Mouse (Mus musculus) WW6 (cell line): ENCODE data around the gene Gm13030.
"Not testable (repeated sequence)": the region's sequence is repeated elsewhere in the genome, so short reads cannot be mapped to it uniquely, and the experiment has no call there.

Experiments used
- DNase-seq: peaks from one replicate; pipeline ENCODE4 v3.0.0-alpha.2; 2013; ENCODE audit warnings: low read depth, low spot score

The Gm13030 gene

DNA sequence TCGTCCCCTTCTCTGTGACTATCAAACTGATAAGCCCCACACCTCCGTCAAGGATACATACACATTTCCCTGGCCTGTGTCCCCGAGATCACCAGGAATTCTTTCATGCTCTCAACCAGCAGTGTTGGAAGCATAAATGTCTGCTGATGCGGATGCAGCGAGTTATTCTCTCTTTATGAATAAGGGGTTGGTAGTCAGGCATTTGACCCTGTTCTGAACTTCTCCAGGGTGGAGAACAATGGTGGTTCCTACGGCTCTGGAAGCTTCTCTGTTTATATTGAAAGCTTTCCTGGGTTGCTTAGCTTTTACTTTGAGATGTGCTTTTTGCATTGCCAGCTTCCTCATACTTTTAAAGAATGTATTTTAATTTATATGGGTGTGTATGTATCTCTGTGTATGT is at the start of gene Gm13030:
TSS of gene Gm13030 (minus strand) at position 101 of the 400 bp plus-strand sequence.
- DNase-seq = no peak

DNA sequence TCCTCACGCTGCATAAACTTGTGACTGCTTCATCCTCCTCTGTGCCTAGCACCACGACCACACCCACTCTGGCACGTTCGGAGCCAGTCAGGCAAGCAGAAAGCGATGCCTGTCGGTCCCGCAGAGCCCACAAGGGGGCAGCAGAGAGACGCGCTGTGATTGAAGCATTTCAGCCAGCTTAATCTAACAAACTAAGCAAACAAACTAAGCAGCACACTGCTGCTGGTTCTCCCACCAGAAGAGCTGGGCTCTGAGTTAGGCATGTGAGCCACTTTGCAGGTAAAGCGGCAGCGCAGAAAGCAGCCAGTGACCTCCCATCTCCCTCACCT is 48.3 kb upstream of the Gm13030 start:
- DNase-seq = peak; percentile 76

DNA sequence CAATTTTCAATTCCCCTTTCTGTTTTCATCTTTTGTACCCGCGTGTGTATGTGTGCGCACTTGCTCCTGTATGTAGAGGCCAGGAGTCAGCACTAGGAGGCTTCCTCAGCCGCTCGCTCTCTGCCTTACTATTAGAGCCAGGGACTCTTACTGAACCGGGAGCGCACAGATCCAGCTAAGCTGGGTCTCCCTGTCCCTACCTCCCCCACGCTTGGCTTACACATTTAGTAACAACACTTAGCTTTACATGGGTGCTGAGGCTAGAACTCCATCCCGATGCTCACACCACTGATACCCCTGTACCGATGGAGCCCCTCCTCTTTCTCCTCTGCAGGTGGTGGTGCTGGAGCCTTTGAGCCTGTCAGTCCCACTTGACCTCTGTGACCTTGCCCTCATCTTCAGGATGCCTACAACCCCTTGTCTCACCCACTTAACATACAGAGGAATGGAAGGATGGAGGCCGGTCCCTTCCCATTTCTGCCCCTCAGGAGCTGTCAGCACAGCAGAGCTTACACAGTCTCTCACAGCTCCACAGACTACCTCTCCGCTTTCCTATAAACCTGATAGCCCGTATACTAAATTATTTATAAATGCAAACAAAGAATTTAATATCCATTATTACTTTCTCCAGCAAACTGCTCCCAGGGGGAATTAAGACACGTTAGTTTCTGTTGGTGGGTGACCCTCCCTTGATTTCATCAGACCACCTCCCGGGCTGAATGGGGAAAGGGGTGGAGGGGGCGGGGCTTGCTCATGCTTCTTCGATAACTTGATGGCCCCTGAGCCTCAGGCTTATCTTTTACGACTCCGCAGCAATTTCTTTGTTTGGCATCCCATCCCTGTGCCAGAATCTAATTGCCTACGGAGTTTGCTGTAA is 47.7 kb upstream of the Gm13030 start:
- no peak for DNase-seq

DNA sequence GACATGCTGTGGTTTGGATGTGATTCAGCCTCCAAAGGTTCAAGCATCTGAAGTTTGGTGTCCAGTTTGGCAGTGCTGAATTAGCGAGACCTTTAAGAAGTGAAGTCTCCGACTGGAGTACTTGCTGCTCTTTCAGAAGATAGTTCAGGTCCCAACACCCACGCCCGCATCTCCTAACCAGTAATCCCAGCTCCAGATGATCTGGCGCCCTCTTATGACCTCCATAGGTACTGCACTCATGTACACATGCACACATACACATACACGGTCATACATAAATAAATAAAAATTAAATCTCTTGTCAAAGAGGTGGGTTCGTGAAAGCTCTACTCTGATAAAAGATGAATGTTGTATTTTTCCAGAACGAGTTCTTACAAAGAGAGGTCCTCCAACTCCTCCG is 43.5 kb upstream of the Gm13030 start:
- no peak for DNase-seq

DNA sequence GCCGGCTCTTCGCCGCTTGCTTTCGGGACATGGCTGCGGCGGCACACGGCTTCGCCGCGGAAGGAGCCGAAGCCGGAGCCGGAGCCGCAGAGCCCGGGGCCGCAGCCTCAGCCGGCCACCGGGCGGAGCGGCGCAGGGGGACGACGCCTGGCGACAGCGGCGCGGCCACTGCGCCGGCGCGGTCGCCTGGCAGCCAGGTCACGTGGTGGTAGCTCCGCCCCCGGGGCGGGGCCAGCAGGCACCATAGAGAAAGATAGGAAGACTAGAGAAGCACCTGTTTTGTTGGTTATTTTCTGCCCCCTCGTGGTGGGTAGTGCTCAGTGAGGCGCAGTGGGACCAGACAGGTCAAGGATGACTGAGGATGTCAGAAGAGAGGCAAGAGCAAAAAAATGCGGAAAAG is 40.0 kb upstream of the Gm13030 start, which contains the start of gene Otud3:
TSS of gene Otud3 (minus strand) at position 149 of the 400 bp plus-strand sequence.
- peak; percentile 89 for DNase-seq

DNA sequence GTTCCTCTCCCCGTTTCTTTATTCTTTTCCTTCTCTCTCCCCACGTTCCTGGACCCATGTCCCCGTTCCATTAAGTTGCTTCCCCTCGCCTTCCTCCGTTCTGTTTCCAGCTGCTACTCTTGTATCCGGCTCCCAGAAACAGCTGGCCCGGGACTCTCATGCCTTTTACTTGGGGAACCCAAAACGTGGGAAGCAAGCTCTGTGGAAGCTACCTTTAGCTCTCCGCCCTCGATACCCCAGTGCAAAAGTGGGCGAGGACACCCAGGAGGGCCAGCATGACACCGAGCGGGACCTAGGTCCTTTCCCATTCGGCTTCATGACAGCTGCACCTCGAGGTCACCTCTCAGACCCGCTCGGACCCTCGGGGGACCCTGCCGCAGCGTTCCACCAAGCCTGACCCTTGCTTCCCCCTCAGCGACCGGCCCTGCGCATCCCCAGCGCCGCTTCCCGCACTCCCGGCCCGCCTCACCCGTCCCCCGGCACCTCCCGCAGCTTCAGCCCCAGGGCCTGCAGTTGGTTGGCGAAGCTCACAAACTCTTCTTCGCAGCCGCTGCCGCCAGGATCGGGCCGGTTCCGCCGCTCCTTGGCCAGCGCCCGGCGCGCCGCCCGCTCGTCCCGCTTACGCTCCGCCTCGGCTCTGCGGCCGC is 39.5 kb upstream of the Gm13030 start:
- DNase-seq = no peak

DNA sequence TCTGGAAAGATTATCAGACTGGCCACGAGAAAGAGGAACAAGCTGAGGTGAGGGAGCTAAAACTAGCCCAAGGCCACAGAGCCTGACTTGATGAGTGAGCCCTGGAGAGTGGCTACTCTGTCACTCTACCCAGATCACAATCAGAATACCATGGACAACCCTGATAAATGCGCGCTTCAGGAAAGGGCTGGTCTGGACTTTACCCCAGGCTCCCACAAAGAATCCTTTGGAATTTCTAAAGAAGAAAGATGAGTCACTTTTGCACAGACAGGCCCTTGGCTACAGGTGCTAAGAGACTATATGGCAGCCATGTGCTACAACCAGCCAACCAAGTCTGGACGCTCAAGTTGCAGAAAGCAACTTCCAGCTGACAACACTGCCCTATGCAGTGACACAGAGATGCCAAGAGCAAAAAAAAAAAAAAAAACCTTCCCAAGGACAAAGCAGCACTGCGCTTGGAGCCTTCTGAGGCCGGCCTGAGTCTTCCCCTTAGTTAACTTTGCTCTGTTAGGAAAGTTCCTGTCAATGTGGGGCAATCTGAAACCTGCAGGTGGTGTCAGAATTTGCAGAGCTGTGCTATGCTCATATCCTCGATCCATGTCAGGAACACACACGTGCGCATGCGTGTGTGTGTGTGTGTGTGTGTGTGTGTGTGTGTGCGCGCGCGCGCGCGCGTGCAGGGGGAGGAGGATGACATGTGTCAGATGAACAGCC is 32.0 kb upstream of the Gm13030 start:
- no peak for DNase-seq

DNA sequence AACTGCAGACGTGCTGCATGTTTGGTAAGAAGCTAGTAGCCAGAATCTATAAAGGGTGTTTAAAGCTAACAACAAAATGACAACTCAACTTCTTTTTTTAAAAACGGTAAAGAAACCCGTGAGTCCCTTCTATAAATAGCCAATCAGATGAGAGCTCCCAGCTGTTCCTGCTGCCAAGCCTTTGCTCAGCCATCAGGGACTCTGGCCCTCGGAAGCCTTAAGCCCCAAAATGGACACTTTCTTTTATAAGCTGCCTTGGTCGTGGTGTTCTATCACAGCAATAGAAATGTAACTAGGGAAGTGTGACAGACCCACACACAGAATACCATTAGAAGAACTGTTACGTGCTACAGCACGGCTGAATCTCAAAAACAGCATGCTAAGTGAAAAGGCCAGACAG is 25.6 kb upstream of the Gm13030 start:
- DNase-seq = no peak

DNA sequence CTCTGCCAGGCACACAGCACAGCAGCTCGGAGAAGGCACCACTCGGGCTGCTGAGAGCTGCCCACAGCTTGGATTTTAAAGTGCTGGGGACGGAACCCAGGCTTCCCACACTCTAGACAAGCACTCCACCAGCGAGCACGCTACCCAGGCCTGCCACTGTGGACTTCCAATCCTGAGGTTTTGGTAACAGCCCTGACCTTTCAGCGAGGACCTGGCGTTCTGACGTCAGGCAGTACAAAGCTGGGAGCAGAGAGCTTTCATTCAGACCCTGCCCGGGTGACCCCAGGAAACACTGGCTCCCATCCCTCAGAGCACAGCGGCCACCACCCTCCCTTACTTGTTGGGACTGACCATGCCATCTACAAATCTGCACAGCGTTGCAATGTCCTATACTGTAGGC is 20.0 kb upstream of the Gm13030 start:
- not testable (repeated sequence) for DNase-seq

DNA sequence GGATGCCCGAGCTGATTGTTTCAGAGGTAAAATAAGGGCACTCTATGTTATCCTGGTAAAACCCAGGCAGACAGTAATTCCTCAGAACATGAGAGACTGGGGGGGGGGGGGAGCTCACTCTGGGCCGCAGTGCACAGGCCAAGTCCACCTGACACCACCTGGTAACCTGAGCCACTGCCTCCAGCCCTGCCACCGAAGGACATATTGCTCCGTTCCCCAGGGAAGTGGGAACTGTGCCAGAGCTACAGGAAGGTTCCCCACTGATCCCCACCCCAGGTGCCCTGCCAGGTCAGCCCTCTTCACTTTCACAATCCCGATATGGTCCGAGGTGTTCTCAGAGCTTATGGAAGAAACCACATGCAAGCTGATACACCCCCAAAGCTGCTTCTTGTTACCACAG is 18.9 kb upstream of the Gm13030 start:
- no peak for DNase-seq

DNA sequence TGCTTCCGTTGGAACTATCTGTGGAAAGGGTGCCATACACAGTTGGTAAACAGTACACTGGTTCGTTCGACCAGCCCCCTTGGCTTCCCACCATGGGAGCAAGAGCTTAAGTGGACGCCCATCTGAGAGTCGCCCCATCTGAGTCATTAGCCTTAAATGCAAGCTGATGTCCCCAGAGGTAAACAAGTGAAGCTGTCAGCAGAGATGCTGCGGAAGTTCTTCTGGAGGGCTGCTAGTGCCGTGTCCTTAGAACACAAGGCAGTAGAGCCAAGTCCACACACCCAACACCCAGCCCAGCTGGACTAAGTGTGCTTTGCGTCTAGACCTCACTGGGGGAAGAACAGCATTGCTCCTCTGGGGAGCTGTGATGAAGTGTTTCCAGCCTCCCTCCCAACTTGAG is 15.9 kb upstream of the Gm13030 start:
- no peak for DNase-seq

DNA sequence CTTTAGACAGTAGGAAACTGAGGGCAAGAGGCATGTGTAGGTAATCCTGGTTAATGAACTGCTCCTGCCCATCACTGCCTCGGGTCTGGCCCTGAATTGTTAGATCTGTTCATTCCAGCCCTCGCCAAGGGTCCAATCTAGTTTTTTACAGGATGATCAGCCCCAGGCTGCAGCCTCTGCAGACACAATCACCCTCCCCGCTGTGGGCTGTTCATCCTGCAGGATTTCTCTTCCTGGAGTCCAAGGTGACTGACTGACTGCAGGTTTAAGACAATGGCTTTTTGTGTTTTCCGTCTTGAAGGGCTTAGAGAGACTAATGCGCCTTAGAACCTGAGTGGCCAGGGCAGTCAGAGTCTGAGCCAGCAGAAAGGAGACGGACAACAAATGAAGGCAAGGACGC is 15.4 kb upstream of the Gm13030 start:
- DNase-seq = no peak

DNA sequence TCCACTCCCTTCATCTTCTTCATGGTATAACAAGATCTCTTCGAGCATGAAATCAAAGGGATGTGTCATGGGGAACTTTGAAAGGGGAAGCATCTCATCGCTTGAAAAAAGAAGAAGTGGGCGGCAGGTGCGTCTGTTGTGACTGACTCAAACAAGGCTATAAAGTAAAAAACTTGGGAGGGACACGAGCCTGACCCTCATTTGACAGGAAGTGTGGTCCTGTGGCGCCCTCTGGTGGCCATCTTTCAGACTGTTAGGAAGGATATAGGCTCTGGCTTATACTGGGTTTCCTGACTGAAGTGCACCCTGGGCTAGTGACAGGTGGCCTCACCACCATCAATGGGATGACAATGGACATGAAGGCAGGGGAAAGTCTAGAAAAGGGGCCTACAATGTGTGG is 10.5 kb upstream of the Gm13030 start:
- DNase-seq = no peak

DNA sequence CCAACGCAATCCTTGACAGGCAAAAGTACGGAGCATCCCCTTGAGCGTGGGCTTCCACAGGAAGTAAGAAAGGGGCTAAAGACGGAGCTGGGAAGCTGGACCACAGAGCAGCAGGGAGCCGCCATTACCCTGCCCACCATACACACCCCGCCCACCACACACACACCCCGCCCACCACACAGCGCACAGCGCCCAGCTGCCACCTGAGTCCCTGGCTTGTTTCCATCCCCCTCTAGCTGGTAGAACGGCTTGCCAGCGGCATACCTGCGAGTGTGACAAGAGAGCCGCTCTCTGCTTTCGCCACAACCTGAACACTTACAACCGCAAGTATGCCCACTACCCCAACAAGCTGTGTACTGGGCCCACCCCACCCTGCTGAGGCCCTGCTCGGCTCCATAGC is 8.4 kb upstream of the Gm13030 start:
- no peak for DNase-seq

DNA sequence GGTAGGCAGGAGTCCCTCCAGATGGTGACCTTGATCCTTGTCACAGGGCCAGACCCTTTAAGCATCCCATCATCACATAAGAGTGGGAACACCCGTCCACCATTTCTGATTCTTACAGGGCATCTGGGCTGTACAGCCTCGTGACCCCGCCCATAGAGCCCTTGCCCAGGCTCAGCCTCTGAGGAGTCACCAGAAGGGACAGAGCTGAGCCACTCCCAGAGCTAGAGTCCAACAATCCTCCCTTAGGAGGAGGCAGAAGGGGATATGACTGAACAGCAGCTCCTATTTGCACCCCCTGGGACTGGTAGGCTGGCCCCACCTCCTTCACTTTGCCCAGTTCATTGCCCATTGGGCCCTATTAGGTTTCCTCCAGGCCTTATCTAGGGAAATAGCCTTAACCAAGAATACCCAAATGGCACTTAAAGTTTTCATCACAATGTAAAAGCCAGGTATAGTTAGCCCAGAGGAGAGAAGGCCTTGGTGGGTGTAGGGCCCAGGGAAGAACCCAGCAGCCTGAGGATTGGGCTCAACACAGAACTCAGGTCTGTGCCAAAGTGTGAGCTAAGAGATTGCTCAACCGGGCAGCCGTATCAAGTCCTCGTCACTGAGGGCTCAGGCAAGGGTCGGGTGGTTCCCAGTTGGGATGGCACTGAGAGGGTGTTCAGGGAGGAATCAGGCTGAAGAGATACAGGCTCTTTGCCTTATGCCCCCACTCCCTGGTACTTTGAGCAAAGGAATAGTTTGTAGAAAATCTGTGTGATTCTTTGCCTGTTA is 7.2 kb upstream of the Gm13030 start:
- no peak for DNase-seq

DNA sequence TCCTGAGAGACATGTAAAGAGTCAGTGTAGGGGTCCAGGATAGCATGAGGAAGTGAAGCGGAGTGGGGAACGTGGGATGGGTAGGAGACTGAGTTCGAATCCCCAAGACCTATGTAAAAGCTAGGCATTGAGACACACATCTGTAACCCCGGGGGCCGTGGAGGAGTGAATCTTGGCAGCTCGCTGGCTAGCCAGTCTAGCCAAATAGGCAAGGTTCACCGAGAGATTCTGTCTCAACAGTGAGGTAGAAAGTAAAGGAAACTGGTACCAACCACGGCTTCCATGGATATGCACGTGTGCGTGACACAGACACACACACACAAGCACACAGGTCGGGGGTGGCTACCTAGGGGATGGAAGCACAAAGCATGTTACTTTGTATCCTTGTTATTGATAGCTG is 6.0 kb upstream of the Gm13030 start:
- no peak for DNase-seq

DNA sequence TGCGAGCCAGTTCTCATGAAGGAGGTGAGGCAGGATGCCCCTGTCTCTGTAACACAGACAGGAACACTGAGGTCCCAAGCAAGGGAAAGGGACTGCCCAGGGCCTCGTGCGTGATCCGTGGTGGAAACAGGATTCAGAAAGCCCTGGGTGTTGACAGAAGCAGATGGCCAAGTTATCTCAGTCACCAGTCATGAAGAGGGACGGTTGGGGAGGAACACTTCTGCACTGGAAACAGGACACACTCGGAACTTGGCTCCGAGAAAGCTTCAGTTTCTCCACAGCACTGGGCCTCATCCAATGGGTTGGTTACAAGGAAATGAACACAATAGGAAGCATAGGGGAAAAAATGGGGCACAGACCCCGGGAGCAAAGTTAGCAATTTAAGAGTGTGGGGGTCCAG is 5.0 kb upstream of the Gm13030 start:
- DNase-seq = no peak

DNA sequence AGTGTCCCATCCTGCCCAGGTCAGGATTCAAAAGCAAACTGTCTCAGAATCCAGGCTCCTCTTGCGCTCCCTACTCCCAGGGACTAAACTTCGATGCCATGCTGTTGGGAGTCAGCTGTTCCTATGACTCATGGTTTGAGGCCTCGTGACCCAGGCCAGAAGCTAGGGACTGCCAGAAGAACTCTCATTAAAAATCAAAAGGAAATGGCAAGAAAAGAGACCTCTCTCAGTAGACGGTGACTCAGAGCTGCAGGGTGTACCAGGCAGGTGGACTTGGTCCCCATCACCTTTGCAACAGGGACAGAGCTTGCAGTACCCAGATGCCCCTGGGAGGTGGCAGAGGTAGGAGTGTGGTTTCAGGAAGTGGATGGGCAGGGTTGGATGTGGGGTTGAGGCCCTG is 4.0 kb upstream of the Gm13030 start, which contains the start of gene Pla2g2e:
TSS of gene Pla2g2e (plus strand) at position 212 of the 400 bp plus-strand sequence.
- no peak for DNase-seq

DNA sequence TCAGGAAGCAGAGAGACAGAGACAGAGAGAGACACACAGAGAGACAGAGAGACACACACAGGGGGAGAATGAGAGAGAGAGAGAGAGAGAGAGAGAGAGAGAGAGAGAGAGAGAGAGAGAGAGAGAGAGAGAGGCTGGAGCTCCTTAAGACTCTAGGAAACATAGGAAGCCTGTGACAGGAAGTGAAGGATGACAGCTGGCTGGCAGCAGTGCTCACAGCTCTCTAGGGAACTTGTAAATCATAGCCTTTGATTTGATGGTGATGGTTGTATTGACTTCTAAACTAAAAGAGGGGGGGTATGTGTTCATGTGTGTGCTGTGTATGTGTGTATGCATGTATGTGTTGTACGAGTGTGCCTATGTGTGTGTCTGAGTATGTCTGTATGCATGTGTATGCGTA is 2.2 kb upstream of the Gm13030 start:
- no peak for DNase-seq

DNA sequence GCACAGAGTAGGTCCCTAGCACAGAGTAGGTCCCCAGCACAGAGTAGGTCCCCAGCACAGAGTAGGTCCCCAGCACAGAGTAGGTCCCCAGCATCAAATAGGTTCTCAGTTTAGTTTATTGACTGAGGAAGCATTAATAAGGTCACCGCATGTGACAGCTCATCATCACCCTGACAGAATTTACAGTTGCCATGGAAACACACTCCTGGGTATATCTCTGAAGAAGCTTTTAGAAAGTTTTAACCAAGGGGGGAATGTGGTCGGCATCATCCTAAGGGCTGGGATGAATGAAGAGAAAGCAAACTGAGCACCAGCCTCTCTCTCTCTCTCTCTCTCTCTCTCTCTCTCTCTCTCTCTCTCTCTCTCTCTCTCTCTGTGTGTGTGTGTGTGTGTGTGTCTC is 1.5 kb upstream of the Gm13030 start:
- not testable (repeated sequence) for DNase-seq

DNA sequence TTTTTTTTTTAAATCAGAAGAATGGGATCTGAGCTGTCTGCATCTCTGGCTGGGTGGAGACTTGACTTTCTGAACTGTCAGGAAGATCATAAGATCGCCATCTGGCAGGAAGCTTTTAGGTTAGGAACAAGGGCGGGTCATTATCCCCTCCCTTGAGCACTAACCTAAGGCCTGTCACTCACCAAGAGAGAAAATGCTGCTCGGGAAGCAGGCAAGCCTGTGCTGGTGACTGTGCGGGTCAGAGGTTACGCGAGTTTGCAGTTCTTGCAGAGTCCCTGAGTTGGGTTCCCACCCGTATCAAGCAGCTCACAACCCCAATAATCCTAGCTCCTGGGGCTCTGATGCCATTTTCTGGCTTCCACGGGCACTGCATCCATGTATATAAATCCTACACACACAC is 5.1 kb downstream of the Gm13030 start:
- DNase-seq = no peak

DNA sequence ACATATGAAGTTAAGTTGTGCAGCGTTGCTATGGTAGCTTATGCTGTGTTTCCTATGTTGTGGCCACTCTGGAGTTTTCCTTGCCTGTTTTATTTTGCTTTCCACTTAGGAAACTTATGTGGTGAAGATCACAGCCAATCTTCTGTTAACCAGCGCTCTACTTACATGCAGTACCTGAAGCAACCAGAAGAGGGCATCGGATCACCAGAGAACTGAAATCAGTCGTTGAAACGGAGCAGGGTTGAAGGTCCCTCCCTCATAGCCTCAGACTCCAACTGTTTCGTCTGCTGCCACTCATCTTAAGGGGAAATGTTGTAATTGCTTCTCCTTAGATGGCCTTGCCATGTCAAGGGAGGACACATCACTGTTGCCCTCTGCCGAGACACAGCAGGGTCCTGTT is 7.4 kb downstream of the Gm13030 start:
- no peak for DNase-seq
